Mouse (Mus musculus) hematopoietic multipotent progenitor cell, adult 10-12 weeks (in vitro differentiated cells): ENCODE measurements around the gene Bmp8b. TPM values are rescaled to one million over a fixed set of nuclear protein-coding genes. Genes with fewer than 3 reads are reported as not detected.

ENCODE experiments used
- polyA plus RNA-seq: library from polyadenylated mRNA; stranded (reverse); fragments of >175 nt; gene quantifications from 2 replicates; pipeline ENCODE4 v1.2.3, GENCODE M21; 2012; ENCODE audit warnings: low replicate concordance

Gene Bmp8b
- 0.09 TPM in 1 of 2 replicates, not detected in the other for polyA plus RNA-seq

GRCm38 (mm10) chr4:123104651-123105450 lies at the start of gene Bmp8b:
Gene Bmp8b, plus strand, starts transcription at chr4:123105165.

DNA sequence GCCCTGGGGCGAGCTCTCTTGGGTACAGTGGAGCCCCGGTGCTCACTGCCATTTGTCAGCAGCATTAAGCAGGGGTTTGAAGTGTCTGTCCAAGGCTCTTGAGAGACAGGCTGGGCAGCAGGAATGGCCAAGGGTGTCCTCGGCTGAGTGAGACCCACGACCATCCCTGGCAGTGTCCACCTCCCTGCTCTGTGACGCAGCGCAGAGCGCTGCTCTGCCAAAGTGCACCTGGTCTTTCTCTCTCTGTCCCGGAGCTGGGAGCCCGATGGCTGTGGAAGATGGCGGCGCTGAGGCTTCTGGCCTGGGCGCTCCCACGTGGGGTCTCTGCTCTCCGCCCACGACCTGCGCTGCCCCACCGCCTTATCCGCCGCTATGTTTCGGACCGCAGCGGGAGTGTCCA lies 11.0 kb downstream of the Bmp8b start, which contains the start of gene Oxct2b:
Gene Oxct2b (plus strand): TSS at position 256 of the 400 bp plus-strand sequence.

GRCm38 (mm10) chr4:123139513-123140154 lies 34.7 kb downstream of the Bmp8b start, which contains the start of gene Ppie:
Gene Ppie, minus strand, starts transcription at chr4:123139951.

Other genes starting within 250 kb of the Bmp8b start
- 91.7 and 93.0 TPM in 2 replicates for gene Cap1, start 219.1 kb upstream of the Bmp8b start, polyA plus RNA-seq
- 0.40 and 0.65 TPM in 2 replicates for gene Mfsd2a, start 144.0 kb upstream of the Bmp8b start, polyA plus RNA-seq
- gene Mycl, start 109.5 kb upstream of the Bmp8b start, polyA plus RNA-seq = 15.7 and 16.1 TPM in 2 replicates
- gene Trit1, start 88.6 kb upstream of the Bmp8b start, polyA plus RNA-seq = 0.92 and 3.6 TPM in 2 replicates
- not detected in 2 replicates for gene Oxct2b, start 11.1 kb downstream of the Bmp8b start, polyA plus RNA-seq
- 2.3 and 10.4 TPM in 2 replicates for gene Ppie, start 34.8 kb downstream of the Bmp8b start, polyA plus RNA-seq
- not detected in 2 replicates for gene Hpcal4, start 78.1 kb downstream of the Bmp8b start, polyA plus RNA-seq
- not detected in 2 replicates for gene Nt5c1a, start 96.3 kb downstream of the Bmp8b start, polyA plus RNA-seq
- gene Heyl, start 128.4 kb downstream of the Bmp8b start, polyA plus RNA-seq = 0.21 and 0.34 TPM in 2 replicates
- gene Pabpc4, start 157.2 kb downstream of the Bmp8b start, polyA plus RNA-seq = 348 and 432 TPM in 2 replicates
- 0.08 TPM in 1 of 2 replicates, not detected in the other for gene Oxct2a, start 218.5 kb downstream of the Bmp8b start, polyA plus RNA-seq
- 0.42 and 0.84 TPM in 2 replicates for gene Bmp8a, start 238.1 kb downstream of the Bmp8b start, polyA plus RNA-seq